Mouse (Mus musculus) telencephalon, adult 2 months (tissue): ENCODE measurements around the gene Phkb.
"Not testable (repeated sequence)": the region's sequence is repeated elsewhere in the genome, so short reads cannot be mapped to it uniquely, and the experiment has no call there.

Experiments used
- DNase-seq: peaks from one replicate; pipeline ENCODE4 v3.0.0-alpha.2; 2011; ENCODE audit warnings: low read depth, low spot score

Phkb gene

DNA sequence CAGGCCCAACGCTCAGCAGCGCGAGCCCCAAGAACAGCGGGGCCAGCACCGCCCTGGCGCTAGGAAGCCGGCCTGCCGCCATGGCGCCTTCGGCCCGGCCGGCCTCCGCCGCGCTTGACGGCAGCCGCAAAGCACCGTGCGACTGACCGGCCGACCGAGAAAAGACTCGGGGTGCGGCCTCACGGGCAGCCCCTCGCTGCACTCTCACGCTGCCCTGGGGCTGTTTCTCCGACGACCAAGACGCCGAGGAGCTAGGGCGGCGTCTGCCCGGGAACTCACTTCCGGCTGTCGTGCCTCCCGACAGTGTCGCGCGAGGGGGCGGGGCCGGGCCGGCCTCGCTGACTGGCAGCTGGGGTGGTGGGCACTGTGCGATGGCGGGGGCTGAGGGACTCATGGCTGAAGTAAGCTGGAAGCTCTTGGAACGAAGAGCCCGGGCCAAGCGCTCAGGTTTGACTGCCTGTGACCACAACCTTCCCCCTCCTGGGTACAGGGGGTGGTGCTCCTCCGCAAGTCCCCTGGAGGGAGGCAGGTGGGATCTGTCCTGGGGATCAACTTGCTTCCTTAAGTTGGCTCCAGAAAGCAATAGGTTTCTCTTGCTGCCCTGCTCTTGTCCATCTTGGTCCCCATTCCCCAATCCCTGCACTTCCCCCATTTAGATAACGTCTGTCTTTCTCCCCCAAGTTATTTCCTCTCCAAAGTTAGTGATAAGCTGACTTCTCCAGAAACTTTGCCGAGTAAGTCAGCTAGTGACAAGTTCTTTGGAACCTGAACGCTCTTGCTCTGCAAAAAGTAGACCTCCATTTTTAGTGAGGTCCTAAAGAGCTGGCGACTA lies at the start of gene Phkb, which contains the start of gene Itfg1:
Gene Phkb, plus strand, starts transcription at position 303 of the 832 bp plus-strand sequence.
Gene Itfg1, minus strand, starts transcription at position 265 of the 832 bp plus-strand sequence.
- peak; percentile 55 for DNase-seq

GRCm38 (mm10) chr8:85796392-85796791 lies 44.4 kb upstream of the Phkb start:
- not testable (repeated sequence) for DNase-seq

GRCm38 (mm10) chr8:85800164-85800563 lies 40.6 kb upstream of the Phkb start:
- no peak for DNase-seq

DNA sequence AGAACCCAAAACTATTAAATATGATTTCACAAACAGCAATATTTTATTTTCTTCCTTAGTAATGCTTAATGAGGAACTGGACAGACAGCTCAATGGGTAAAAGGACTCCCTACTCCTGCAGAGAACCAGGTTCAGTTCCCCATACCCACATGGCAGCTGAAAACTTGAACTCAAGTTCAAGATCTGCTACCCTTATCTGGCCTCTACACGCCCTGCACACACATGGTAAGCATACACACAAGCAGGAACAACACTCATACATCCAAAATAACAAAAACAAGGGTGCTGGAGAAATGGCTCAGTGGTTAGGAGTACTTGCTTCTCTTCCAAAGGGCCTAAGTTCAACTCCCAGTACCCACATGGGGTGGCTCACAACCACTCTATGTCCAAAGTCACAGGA lies 39.4 kb upstream of the Phkb start:
- no peak for DNase-seq

GRCm38 (mm10) chr8:85813621-85814020 lies 27.1 kb upstream of the Phkb start:
- DNase-seq = no peak

- peak; percentile 21 for DNase-seq
Measured at GRCm38 (mm10) chr8:85839916-85840656, 673 bp upstream of the Phkb start.

DNA sequence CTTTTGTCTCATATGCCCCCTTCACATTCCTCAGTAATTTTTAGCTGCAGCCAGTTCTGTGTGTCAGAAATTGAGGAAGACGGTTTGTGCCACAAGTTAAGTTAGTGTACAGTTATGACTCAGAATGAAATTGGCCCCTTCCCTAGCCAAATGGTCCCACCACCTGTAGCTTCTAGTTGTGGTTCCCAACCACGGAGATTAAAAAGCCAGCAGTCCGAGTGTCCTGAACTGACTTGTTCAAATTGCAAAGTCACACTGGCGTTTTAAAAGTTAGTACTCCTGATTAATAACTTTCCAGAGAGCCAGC lies 683 bp downstream of the Phkb start:
- no peak for DNase-seq

DNA sequence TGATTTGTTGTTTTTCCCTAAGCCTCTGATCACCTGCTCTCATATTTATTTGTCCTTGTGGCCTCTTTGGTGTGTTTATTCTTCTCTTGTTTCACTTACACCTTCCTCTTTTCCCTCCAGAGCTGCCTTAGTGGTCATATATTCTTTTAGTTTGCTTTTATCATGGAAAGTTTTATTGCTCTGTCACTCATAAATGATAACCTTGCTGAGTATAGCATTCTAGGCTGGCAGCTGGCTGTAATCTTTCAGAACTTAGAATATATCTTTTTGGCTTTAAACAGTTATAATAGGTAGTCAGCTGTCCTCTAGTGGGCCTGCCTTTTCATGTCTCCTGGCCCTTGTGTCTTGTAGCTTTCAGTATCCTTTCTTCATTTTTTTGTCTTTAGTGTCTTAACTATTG lies 5.1 kb downstream of the Phkb start:
- no peak for DNase-seq

DNA sequence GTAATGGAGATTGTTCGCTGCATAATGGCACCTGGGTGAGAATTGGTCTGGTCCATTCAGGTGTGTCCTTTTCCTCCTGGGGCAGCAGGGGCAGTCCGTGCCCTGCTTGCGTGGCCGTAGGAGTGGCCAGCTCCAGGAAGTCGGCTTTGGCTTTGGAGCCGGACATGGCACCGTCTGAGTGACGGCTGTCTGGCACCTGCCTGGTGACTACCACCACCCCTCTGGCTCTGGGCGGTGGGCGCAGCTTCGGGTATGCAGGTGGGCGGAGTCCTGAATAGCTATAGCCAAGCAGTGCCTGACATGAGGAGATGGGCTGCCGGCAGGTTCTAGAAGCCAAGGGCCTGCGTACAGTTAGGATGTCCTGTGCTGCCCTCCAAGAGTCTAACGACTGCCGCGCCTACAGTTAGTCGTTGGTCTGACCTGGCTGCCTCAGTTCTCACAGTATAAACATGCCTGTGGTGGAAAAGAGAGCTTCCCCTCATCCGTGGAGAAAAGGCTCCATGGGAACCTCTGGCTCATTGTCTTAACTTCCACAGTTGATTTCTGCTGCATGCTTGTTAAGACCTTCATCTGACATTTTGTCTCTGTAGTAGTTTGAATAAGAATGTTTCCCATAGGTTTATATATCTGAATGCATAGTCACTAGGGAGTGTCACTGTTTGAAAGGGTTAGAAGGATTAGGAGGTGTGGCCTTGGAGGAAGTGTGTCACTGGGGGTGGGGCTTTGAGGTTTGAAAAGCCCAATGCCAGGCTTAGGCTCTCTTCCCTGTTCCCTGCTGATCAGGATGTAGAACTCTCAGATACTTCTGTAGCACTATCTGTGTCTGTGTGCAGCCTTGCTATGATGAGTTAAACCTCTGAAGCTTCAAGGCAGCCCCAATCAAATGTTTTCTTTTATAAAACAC lies 13.7 kb downstream of the Phkb start:
- DNase-seq = no peak

DNA sequence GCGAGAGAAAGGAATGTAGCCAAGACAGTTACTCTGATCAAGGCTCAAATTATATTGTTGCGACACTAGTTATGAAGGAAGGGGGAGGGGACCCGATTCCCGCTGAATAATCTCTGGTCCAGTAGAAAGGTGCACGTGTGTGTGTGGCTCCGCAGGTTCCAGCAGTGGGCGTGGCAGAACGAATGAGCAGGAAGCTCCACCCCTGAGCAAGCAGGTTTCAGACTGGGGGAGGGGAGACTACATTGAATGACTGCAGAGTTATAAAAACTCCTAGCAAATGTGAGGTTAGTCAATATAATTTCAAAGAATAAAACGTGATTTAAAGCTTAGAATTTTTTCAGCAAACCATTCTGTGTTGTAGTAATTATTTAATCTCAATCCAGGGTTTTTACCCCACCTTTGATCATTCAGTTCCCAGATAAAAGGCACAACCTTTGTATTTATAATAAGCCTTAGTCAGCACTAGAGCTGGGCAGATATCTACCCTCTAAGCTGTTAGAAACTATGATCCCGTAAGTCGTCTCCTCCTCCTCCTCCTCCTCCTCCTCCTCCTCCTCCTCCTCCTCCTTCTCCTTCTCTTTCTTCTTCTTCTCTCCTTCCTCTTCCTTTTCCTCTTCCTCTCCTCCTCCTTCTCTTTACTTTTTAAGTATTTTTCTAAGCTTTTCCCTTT lies 16.6 kb downstream of the Phkb start:
- DNase-seq = not testable (repeated sequence)

DNA sequence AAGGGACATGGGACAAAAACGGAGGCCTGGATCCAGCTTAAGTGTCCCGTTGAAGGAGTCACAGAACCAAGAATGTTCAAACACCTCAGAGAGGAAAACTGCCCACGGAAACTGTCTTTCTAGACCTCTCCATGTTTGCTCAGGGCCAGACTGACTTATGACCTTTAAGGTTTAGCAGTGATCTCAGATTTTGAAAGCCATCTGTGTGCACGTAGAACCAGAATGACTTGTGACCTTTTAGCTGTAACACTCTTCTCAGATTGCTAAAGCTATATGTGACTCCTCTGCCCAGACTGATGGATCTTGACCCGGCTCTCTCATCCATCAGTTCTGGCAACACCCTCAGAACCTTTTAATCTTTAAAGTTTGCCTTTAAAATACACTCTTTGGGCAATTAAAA lies 19.9 kb downstream of the Phkb start:
- no peak for DNase-seq

DNA sequence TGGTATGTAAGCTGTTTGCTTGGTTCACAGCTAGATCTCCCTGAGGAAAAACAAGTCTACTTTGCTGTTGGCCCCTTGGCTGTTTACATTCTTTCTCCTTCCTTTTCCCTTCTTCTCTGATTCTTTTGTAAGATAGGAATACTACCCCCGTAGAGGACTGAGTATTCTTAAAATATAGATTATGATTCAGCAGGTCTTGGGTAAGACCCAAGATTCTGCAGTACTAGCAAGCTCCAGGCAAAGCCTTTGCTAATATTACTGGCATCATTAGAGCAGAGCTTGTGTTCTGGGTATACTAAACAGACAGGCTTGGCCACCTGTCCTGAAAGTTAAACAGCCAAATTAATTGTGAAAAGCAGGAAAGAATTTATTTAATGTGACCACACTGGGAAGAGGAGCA lies 21.6 kb downstream of the Phkb start:
- DNase-seq = peak; percentile 17

DNA sequence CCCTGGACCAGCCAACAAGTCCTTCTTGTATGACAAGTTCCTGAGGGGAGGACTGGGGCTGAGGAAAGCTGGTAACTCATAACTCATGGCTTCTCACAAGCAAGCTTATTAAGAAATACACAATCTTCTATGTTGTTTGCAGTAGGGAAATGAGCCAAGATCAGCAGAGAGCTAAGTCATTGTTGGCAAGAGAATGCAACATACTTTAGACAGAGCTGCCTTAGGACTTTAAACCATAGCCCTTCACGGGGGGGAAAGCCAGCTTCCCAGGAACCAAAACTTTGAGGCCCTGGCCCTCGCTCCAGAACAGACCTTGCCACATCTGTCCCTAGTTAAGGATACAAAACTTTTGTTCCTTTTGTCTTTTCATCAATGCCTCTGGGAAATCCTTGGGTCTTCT lies 30.9 kb downstream of the Phkb start:
- DNase-seq = no peak

- no peak for DNase-seq
Measured at GRCm38 (mm10) chr8:85877976-85878375, 37.2 kb downstream of the Phkb start.

- DNase-seq = no peak
Measured at GRCm38 (mm10) chr8:85879624-85880023, 38.9 kb downstream of the Phkb start.

DNA sequence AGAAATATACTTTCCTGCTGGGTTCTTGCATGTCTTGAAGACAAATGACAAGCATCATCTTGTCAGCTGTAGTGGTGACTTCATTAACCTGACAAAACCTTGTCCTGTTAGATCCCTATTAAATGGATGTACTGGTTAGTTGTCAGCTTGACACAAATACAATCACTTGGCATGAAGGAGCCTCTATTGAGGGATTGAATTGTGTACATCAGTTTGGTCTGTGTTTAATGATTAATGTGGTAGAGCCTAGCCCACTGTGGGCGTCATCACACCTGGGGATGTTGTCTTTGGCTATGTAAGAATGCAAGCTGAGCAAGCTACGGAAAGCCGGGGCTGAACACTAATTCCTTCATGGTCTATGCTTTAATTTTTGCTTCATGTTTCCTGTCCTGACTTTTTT lies 44.1 kb downstream of the Phkb start:
- DNase-seq = no peak

- no peak for DNase-seq
Measured at GRCm38 (mm10) chr8:85897636-85898035, 56.9 kb downstream of the Phkb start.

DNA sequence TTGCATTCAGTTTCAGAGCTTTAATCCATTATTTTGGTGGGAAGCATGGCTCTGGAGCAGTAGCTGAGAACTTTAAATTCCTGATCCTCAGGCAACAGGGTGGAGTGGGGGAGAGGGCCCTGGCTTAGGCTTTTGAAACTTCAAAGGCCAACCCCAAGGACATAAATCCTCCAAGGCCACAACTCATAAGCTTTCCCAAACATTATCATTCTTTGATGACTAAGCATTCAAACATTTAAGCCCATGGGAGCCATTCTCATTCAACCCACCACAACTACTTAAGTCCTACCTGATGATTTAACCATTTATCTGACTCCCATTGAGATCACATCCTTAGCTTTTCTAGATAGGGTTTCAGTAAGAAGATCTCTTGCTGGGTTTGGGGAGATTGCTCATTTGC lies 84.2 kb downstream of the Phkb start:
- DNase-seq = no peak

- DNase-seq = no peak
Measured at GRCm38 (mm10) chr8:85925574-85925973, 84.8 kb downstream of the Phkb start.

DNA sequence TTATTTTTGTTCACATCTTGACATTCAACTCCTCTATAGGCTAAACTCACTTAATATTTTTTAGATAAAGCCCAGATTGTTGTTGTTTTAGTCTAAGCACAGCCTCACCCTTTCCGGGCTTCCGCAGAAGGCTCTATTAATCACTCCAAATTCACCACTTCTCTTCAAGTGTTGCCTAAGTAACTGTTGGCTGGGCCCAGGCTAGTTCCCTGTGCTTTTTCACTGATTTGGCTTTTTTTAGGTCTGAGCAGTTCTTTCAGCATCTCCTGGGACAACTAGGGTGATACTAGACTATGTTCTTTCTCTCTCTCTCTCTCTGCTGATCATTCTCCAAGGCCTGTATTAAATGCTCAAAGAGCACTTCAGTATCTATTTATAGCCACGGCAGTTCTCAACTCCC lies 85.3 kb downstream of the Phkb start:
- peak; percentile 15 for DNase-seq

- DNase-seq = no peak
Measured at GRCm38 (mm10) chr8:85936148-85936547, 95.4 kb downstream of the Phkb start.
